Mouse (Mus musculus): ENCODE data around the gene Ect2l.
A peak's percentile ranks its signal among the peaks of the same experiment; 100 is the strongest.

GRCm38 (mm10) chr10:18234560-18235401 lies 24.1 kb upstream of the Ect2l start, which contains the start of gene Ccdc28a:
- TF ChIP-seq CTCF (IDR thresholded peaks at IDR 0.05; ENCODE audit: extremely low read depth, insufficient read length, insufficient replicate concordance, low read depth, low read length) (peak; percentile 15; the same call in 1 of the 2 replicates), POLR2A (IDR thresholded peaks at IDR 0.05; ENCODE audit: low read depth, low read length) (peak; percentile 80)

Measured in small intestine, adult 2 months (tissue).